Mouse (Mus musculus): Measurements from ENCODE around the gene Cdc42.

DNA sequence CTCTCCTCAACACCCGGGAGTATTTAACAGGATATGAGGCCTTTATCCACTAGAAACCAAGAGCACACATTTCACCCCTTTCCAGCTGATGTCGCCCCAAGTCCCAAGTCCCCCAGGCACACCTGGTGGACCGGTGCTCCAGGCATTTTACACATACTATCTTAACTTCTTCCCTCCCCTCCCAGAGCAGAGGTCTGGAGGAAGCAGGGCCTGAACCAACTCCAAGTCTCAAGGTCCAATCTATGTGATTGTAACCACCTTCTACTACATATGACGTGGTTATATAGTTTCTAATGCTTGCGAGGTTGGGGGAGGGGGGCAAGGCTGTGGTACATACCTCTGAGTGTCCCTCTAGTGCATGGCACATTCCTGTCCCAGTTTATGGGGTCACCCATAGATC lies 75.4 kb downstream of the Cdc42 start:
- no peak for TF ChIP-seq CTCF (IDR thresholded peaks at IDR 0.05; ENCODE audit: borderline replicate concordance, control insufficient read depth, extremely low read depth, insufficient read depth, low read length, poor library complexity)
- TF ChIP-seq POLR2A (IDR thresholded peaks at IDR 0.05; ENCODE audit: control insufficient read depth, extremely low read depth, insufficient read depth, low read length, poor library complexity): no peak

Data from thymus, adult 2 months (tissue).